Mouse (Mus musculus): ENCODE measurements at regions not wholly inside any gene's neighbourhood (a gene's known extent, or its start where the extent isn't known, plus 50 kb on each side); places are given as distances from the start of the nearest gene placed in this dataset.

- TF ChIP-seq CTCF (IDR thresholded peaks at IDR 0.05; ENCODE audit: borderline replicate concordance, insufficient read depth, low read length) (no peak), POLR2A (IDR thresholded peaks at IDR 0.05; ENCODE audit: low read depth, low read length) (no peak)
These were observed 367.0 kb upstream of the Cited2 start for GRCm38 (mm10) chr10:17356041-17356440.
